Mouse (Mus musculus) heart, adult 2 months (tissue): ENCODE measurements at regions not wholly inside any gene's neighbourhood (a gene's known extent, or its start where the extent isn't known, plus 50 kb on each side); places are given as distances from the start of the nearest gene placed in this dataset.

ENCODE experiments used
- CTCF ChIP-seq: fragments of 200-600 bp; IDR thresholded peaks from 2 replicates; pipeline ENCODE4 v1.8.1; 2022; ENCODE audit warnings: antibody characterized with exemption, mild to moderate bottlenecking, moderate library complexity
- EP300 ChIP-seq: fragments of 200-500 bp; IDR thresholded peaks from 2 replicates; pipeline ENCODE4 v1.6.1; 2011; ENCODE audit warnings: low read depth, low read length, control low read depth; ENCODE audit not compliant: insufficient read depth
- POLR2A ChIP-seq: fragments of 200-500 bp; IDR thresholded peaks from 2 replicates; pipeline ENCODE4 v1.6.1; 2011; ENCODE audit warnings: mild to moderate bottlenecking, low read depth, low read length, control low read depth; ENCODE audit not compliant: insufficient read depth

DNA sequence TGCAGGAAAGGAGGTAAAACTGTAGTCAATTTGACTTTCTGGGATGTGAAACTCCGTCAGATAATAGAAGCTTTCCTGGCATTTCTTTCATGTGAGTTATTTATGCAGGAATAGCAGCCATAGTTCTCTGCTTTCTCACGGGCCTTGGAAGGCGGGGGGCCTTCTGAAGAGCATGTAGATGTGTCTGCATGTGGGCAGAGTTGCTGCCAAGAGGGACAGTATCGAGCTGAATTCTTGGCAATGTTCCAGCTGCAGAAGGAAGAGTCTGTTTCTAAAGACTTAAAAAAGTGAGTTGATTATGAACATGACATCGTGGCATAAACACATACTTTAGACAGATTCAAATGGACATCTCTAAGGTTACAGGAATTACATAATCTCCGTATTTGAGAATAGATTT is 374.5 kb upstream of the Fam241a start:
- TF ChIP-seq CTCF (no peak), POLR2A (no peak), EP300 (no peak)
